Mouse (Mus musculus): ENCODE results near the gene Gdpd4. TPM values are rescaled to one million over a fixed set of nuclear protein-coding genes. Genes with fewer than 3 reads are reported as not detected.

Gene Gdpd4
- total and polyA plus RNA-seq, 2 experiments from 2014 or later = 0.06 TPM; not detected in 1

- H3K27ac ChIP-seq (ENCODE audit: low read depth, low read length) = no peak overlapping the region
- DNase-seq (no peak), ATAC-seq (no peak)
- H3K36me3 ChIP-seq (ENCODE audit: insufficient read depth) = no peaks in the 10 kb centered on the region; the same call in 1 of the 2 replicates
- H3K27me3 ChIP-seq (ENCODE audit: insufficient read depth, low read length) = no peaks in the 10 kb centered on the region
- no peaks in the 10 kb centered on the region for H3K4me1 ChIP-seq (ENCODE audit: insufficient read depth)
- TF ChIP-seq CTCF (IDR thresholded peaks at IDR 0.05; ENCODE audit: low read depth) = no peak
- no peak overlapping the region for H3K4me3 ChIP-seq (ENCODE audit: low read depth, low read length)
- H3K9ac ChIP-seq = no peak overlapping the region
- no peak overlapping the region for H3K4me2 ChIP-seq (ENCODE audit: low read depth)
- 73% methylated on average over 12 of the region's 12 CpGs for WGBS
- no peaks in the 10 kb centered on the region for H3K9me3 ChIP-seq (ENCODE audit: low read length)
Measured at GRCm38 (mm10) chr7:98084541-98085293, 165.0 kb downstream of the Gdpd4 start.

GRCm38 (mm10) chr7:98085314-98085713, 165.6 kb downstream of the Gdpd4 start:
- Histone ChIP-seq H3K27ac (ENCODE audit: low read depth, low read length) (no peak overlapping the region), H3K4me1 (ENCODE audit: insufficient read depth) (no peaks in the 10 kb centered on the region), H3K27me3 (ENCODE audit: insufficient read depth, low read length) (no peaks in the 10 kb centered on the region), H3K36me3 (ENCODE audit: insufficient read depth) (no peaks in the 10 kb centered on the region), H3K9me3 (ENCODE audit: low read length) (no peaks in the 10 kb centered on the region), H3K4me3 (ENCODE audit: low read depth, low read length) (no peak overlapping the region), H3K9ac (no peak overlapping the region), H3K4me2 (ENCODE audit: low read depth) (no peak overlapping the region)
- ATAC-seq = no peak
- DNase-seq = no peak
- TF ChIP-seq CTCF (IDR thresholded peaks at IDR 0.05; ENCODE audit: low read depth) = no peak
- WGBS = 68% methylated on average over 7 of the region's 7 CpGs

GRCm38 (mm10) chr7:98086346-98086745, 166.6 kb downstream of the Gdpd4 start:
- WGBS = 50% methylated on average over 2 of the region's 2 CpGs
- Histone ChIP-seq H3K4me1 (ENCODE audit: insufficient read depth) (no peaks in the 10 kb centered on the region), H3K9me3 (ENCODE audit: low read length) (no peaks in the 10 kb centered on the region), H3K36me3 (ENCODE audit: insufficient read depth) (no peaks in the 10 kb centered on the region), H3K27me3 (ENCODE audit: insufficient read depth, low read length) (no peaks in the 10 kb centered on the region), H3K9ac (no peak overlapping the region), H3K27ac (ENCODE audit: low read depth, low read length) (no peak overlapping the region), H3K4me3 (ENCODE audit: low read depth, low read length) (no peak overlapping the region), H3K4me2 (ENCODE audit: low read depth) (no peak overlapping the region)
- TF ChIP-seq CTCF (IDR thresholded peaks at IDR 0.05; ENCODE audit: low read depth) = peak; percentile 51
- peak; percentile 33 for DNase-seq
- ATAC-seq = peak; percentile 61; the same call in 1 of the 2 replicates

- no peak overlapping the region for H3K4me2 ChIP-seq (ENCODE audit: low read depth)
- whole genome bisulfite sequencing = 96% methylated on average over 4 of the region's 4 CpGs
- TF ChIP-seq CTCF (IDR thresholded peaks at IDR 0.05; ENCODE audit: low read depth) = no peak
- H3K4me3 ChIP-seq (ENCODE audit: low read depth, low read length) = no peak overlapping the region
- no peaks in the 10 kb centered on the region for H3K4me1 ChIP-seq (ENCODE audit: insufficient read depth)
- no peaks in the 10 kb centered on the region for H3K27me3 ChIP-seq (ENCODE audit: insufficient read depth, low read length)
- H3K27ac ChIP-seq (ENCODE audit: low read depth, low read length) = no peak overlapping the region
- ATAC-seq = no peak
- peaks cover 6% of the 10 kb centered on the region; the same call in 1 of the 2 replicates for H3K36me3 ChIP-seq (ENCODE audit: insufficient read depth)
- no peaks in the 10 kb centered on the region for H3K9me3 ChIP-seq (ENCODE audit: low read length)
- DNase-seq = no peak
- H3K9ac ChIP-seq = no peak overlapping the region
Measured at GRCm38 (mm10) chr7:98095852-98096251, 176.1 kb downstream of the Gdpd4 start.

- ATAC-seq = no peak
- Histone ChIP-seq H3K4me2 (ENCODE audit: low read depth) (no peak overlapping the region), H3K27me3 (ENCODE audit: insufficient read depth, low read length) (no peaks in the 10 kb centered on the region), H3K36me3 (ENCODE audit: insufficient read depth) (no peaks in the 10 kb centered on the region), H3K9me3 (ENCODE audit: low read length) (no peaks in the 10 kb centered on the region), H3K9ac (no peak overlapping the region), H3K4me3 (ENCODE audit: low read depth, low read length) (no peak overlapping the region), H3K4me1 (ENCODE audit: insufficient read depth) (0 out of 2 replicates have a peak, but pooled peaks cover under 1% of the 10 kb centered on the region), H3K27ac (ENCODE audit: low read depth, low read length) (no peak overlapping the region)
- DNase-seq = no peak
- TF ChIP-seq CTCF (IDR thresholded peaks at IDR 0.05; ENCODE audit: low read depth) = no peak
- WGBS = 97% methylated on average over 8 of the region's 8 CpGs
Measured at GRCm38 (mm10) chr7:98097557-98097956, 177.8 kb downstream of the Gdpd4 start.

Other genes with a start within 250 kb of the Gdpd4 start
- 107 and 110 TPM in 2 replicates for gene Clns1a, start 223.3 kb upstream of the Gdpd4 start, total RNA-seq (2014; rRNA removed)
- gene Clns1a, start 223.3 kb upstream of the Gdpd4 start, polyA plus RNA-seq (2015; fragmentation: Nextera tagmentation; extraction: Ambion mirVana) = 178 and 200 TPM in 2 replicates
- gene Aqp11, start 181.7 kb upstream of the Gdpd4 start, total RNA-seq (2014; rRNA removed) = 8.3 and 8.4 TPM in 2 replicates
- 16.6 and 22.4 TPM in 2 replicates for gene Aqp11, start 181.7 kb upstream of the Gdpd4 start, polyA plus RNA-seq (2015; fragmentation: Nextera tagmentation; extraction: Ambion mirVana)
- gene Pak1, start 131.4 kb upstream of the Gdpd4 start, total RNA-seq (2014; rRNA removed) = 169 and 186 TPM in 2 replicates
- 132 and 135 TPM in 2 replicates for gene Pak1, start 131.4 kb upstream of the Gdpd4 start, polyA plus RNA-seq (2015; fragmentation: Nextera tagmentation; extraction: Ambion mirVana)
- 37.4 and 47.3 TPM in 2 replicates for gene Myo7a, start 199.6 kb downstream of the Gdpd4 start, total RNA-seq (2014; rRNA removed)
- gene Myo7a, start 199.6 kb downstream of the Gdpd4 start, polyA plus RNA-seq (2015; fragmentation: Nextera tagmentation; extraction: Ambion mirVana) = 5.7 and 11.1 TPM in 2 replicates
- 0.29 and 0.54 TPM in 2 replicates for gene Omp, start 225.5 kb downstream of the Gdpd4 start, total RNA-seq (2014; rRNA removed)
- 0.31 and 0.38 TPM in 2 replicates for gene Omp, start 225.5 kb downstream of the Gdpd4 start, polyA plus RNA-seq (2015; fragmentation: Nextera tagmentation; extraction: Ambion mirVana)

Data from forebrain, postnatal 0 days (tissue).